Mouse (Mus musculus): ENCODE data around the gene C2cd4c.

C2cd4c gene

DNA sequence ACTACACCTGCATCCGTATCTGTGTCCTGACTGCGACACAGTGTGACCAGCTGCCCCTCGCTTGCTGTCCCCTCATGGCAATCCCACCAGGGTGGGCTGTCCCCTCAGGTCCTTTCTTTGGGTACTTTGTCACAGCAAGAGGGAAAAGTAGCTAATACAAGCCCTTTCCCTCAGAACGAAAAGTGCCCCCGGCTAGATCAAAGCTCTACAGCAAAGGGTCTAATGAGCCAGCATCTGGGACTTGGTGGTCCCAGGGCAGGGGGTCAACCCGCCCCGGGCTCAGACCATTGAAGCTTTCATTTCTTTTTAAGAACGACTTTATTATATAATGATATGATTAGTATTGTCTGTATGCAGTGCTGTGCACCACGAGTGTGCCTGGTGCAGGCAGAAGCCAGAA lies 35.5 kb downstream of the C2cd4c start:
- DNase-seq, result no peak

GRCm38 (mm10) chr10:79577376-79577775 lies 36.4 kb downstream of the C2cd4c start:
- no peak for DNase-seq

- DNase-seq, result no peak
Measured at GRCm38 (mm10) chr10:79575754-79576153, 38.1 kb downstream of the C2cd4c start.

DNA sequence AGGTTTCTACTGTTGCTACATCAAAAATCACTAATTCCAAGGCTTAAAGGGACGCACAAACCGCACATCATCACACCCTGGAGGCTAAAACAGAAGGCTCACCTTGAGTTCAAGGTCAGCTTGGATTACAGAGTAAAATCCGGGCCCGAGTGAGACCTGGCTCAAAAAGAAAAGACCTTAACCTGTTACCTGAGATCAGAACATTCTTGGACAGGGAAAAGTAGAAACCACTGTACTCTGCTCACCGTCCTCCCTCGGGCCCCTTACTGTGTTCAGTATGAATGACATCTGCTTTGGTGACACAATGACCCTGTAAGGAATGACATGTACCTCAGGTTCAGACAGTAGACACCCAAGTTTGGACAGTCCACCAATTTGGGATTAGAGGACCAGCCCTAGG lies 39.0 kb downstream of the C2cd4c start:
- no peak for DNase-seq

DNA sequence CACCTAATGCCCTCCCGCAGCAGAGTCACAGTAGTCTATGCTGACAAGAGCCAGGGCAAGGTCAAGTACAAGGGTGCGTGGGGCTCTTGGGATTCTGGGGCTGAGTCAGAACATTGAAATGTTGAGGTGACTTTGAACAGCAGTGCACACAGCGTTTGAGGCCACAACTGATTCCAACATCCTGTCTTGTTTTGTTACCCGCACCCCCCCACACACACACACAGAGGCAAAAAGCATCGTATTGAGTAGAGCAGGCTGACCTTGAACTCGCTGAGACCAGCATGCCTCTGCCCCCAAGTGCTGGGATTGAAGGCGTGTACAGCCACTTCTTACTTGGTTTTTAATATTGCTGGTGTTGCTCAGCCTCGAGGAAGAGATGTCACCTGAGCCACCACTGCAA lies 39.5 kb downstream of the C2cd4c start:
- DNase-seq, result no peak

DNA sequence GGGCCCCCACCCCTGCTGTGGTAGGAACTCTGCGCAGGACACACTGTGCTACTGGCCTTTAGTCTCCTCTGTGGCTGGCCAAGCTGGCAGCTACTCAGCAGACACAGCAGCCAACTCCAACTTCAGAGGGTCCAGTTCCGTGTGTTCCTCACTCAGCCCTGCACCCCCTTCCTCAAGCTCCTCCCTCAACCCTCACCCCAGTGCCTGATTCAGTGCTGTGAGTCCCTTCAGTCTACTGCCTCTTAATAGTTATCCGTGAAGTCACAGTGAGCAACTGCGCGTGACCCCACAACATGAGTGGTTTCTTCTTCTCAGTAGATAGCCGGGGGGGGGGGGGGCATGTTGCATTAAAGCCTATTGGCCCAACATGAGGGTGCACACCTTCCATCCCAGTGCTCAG lies 40.2 kb downstream of the C2cd4c start:
- no peak for DNase-seq

GRCm38 (mm10) chr10:79571314-79571713 lies 42.5 kb downstream of the C2cd4c start:
- DNase-seq, result no peak

GRCm38 (mm10) chr10:79569921-79570320 lies 43.9 kb downstream of the C2cd4c start:
- no peak for DNase-seq

GRCm38 (mm10) chr10:79559716-79560115 lies 54.1 kb downstream of the C2cd4c start:
- DNase-seq, result no peak

- no peak for DNase-seq
Measured at GRCm38 (mm10) chr10:79557496-79557895, 56.3 kb downstream of the C2cd4c start.

- DNase-seq, result no peak
Measured at GRCm38 (mm10) chr10:79556951-79557350, 56.9 kb downstream of the C2cd4c start.

Data from kidney, adult 18-20 months (tissue).